Mouse (Mus musculus): ENCODE results near the gene Zfp87. TPM values are rescaled to one million over a fixed set of nuclear protein-coding genes. Genes with fewer than 3 reads are reported as not detected.

Zfp87 gene
- total and polyA plus RNA-seq, 3 experiments = 11.4 to 25.0 (median 13.8) TPM

- no peaks in the 10 kb centered on the region for H3K4me1 ChIP-seq (ENCODE audit: control insufficient read depth in 1 of 2, insufficient read depth in 2 of 2)
- no peaks in the 10 kb centered on the region for H3K79me2 ChIP-seq (replicated peaks; ENCODE audit: control insufficient read depth, extremely low read depth, insufficient read depth, poor library complexity, severe bottlenecking)
- no peak overlapping the region for H3K27ac ChIP-seq (ENCODE audit: insufficient read depth, low read depth)
- H3K4me3 ChIP-seq (replicated peaks in 1 of 3; ENCODE audit: low read depth in 2 of 3, low read length in 2 of 3, poor library complexity in 1 of 3) = no peak overlapping the region
- in situ Hi-C loops (cut with MboI; ENCODE audit: low pct_ligation_motif_present, low pct_unique_long_range_greater_than_20kb, low sequenced_read_pairs) = no loop called here
- dilution Hi-C loops (cut with MboI; ENCODE audit: extremely low pct_ligation_motif_present, extremely low pct_unique_long_range_greater_than_20kb, low sequenced_read_pairs) = no loop called here
- H3K4me2 ChIP-seq (ENCODE audit: insufficient read depth, low read depth, poor library complexity, severe bottlenecking) = no peak overlapping the region
- no peak for DNase-seq (ENCODE audit: extremely low read depth)
- TF ChIP-seq HCFC1 (IDR thresholded peaks at IDR 0.05; ENCODE audit: low read depth, low read length) (no peak), ETS1 (conservative IDR thresholded peaks at IDR 0.05; ENCODE audit: low read depth, low read length) (no peak), ZNF384 (IDR thresholded peaks at IDR 0.05; ENCODE audit: low read depth, low read length) (no peak), KAT2A (IDR thresholded peaks at IDR 0.05; ENCODE audit: insufficient replicate concordance, low read length) (no peak), POLR2A (IDR thresholded peaks at IDR 0.05; ENCODE audit: low read depth, low read length) (no peak), CHD2 (IDR thresholded peaks at IDR 0.05; ENCODE audit: low read length) (no peak), TBP (conservative IDR thresholded peaks at IDR 0.05; ENCODE audit: low read depth, low read length) (no peak), SIN3A (IDR thresholded peaks at IDR 0.05; ENCODE audit: low read length) (no peak)
- H3K9me3 ChIP-seq (replicated peaks; ENCODE audit: low read length) = no peaks in the 10 kb centered on the region
- no peaks in the 10 kb centered on the region for H3K27me3 ChIP-seq (replicated peaks)
- H3K36me3 ChIP-seq (replicated peaks in 1 of 2; ENCODE audit: control insufficient read depth in 1 of 2, insufficient read depth in 1 of 2, low read length in 1 of 2) = no peaks in the 10 kb centered on the region
- no peak overlapping the region for H3K9ac ChIP-seq (ENCODE audit: insufficient read depth, low read depth)
Measured at GRCm38 (mm10) chr13:67572591-67573189, 46.7 kb upstream of the Zfp87 start.

DNA sequence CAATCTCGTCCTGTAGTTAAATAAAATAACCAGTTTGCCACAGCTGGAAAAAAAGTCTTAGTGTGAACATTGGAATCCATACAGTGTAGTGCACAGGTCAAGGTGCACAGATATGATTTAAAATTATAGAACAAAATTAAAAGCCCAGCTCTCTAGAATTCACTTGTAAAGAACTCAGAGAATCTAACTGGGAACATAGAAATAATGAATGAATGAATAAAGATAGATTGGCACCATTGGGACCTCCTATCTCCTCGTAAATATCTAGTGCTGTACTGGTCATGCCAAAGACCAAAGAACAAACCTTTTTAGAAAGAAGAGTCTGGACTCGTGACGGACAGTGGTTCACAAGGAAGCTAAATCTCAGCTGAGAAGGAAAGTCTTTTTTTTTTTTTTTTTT, 27.8 kb upstream of the Zfp87 start, which contains the start of gene Zfp748:
TSS of gene Zfp748 (minus strand) at position 101 of the 400 bp plus-strand sequence.
- in situ Hi-C loops (cut with MboI; ENCODE audit: low pct_ligation_motif_present, low pct_unique_long_range_greater_than_20kb, low sequenced_read_pairs) = no loop called here
- Histone ChIP-seq H3K36me3 (replicated peaks in 1 of 2; ENCODE audit: control insufficient read depth in 1 of 2, insufficient read depth in 1 of 2, low read length in 1 of 2) (no peaks in the 10 kb centered on the region), H3K27ac (ENCODE audit: insufficient read depth, low read depth) (peak within 1 kb of the TSS; percentile 68), H3K4me2 (ENCODE audit: insufficient read depth, low read depth, poor library complexity, severe bottlenecking) (peak within 1 kb of the TSS; percentile 85), H3K4me1 (ENCODE audit: control insufficient read depth in 1 of 2, insufficient read depth in 2 of 2) (peaks cover 2 to 30% of the 10 kb centered on the region in 2 experiments; a peak in 3 of 4 replicates), H3K27me3 (replicated peaks) (no peaks in the 10 kb centered on the region), H3K4me3 (replicated peaks in 1 of 3; ENCODE audit: low read depth in 2 of 3, low read length in 2 of 3, poor library complexity in 1 of 3) (peak within 1 kb of the TSS; percentile 71 to 86 (median 85)), H3K9ac (ENCODE audit: insufficient read depth, low read depth) (peak within 1 kb of the TSS; percentile 66), H3K79me2 (replicated peaks; ENCODE audit: control insufficient read depth, extremely low read depth, insufficient read depth, poor library complexity, severe bottlenecking) (peaks cover 32% of the 10 kb centered on the region), H3K9me3 (replicated peaks; ENCODE audit: low read length) (no peaks in the 10 kb centered on the region)
- dilution Hi-C loops (cut with MboI; ENCODE audit: extremely low pct_ligation_motif_present, extremely low pct_unique_long_range_greater_than_20kb, low sequenced_read_pairs) = no loop called here
- TF ChIP-seq JUN (IDR thresholded peaks at IDR 0.05; ENCODE audit: insufficient read depth, low read depth, low read length) = no peak
- no peak for TF ChIP-seq PAX5 (IDR thresholded peaks at IDR 0.05; ENCODE audit: low read length)
- no peak for TF ChIP-seq E2F4 (IDR thresholded peaks at IDR 0.05; ENCODE audit: insufficient replicate concordance, low read depth, low read length)
- TF ChIP-seq ETS1 (conservative IDR thresholded peaks at IDR 0.05; ENCODE audit: low read depth, low read length) = no peak
- no peak for TF ChIP-seq EP300 (IDR thresholded peaks at IDR 0.05; ENCODE audit: low read length)
- no peak for TF ChIP-seq USF2 (conservative IDR thresholded peaks at IDR 0.05; ENCODE audit: low read depth, low read length)
- TF ChIP-seq POLR2A (IDR thresholded peaks at IDR 0.05; ENCODE audit: low read depth, low read length) = no peak
- no peak for DNase-seq (ENCODE audit: extremely low read depth)
